Mouse (Mus musculus) brain, embryonic 14.5 days (tissue): ENCODE data around the gene Pou4f1. TPM values are rescaled to one million over a fixed set of nuclear protein-coding genes. Genes with fewer than 3 reads are reported as not detected.
"Not testable (repeated sequence)": the region's sequence is repeated elsewhere in the genome, so short reads cannot be mapped to it uniquely, and the experiment has no call there.

Source experiments
- DNase-seq: peaks from one replicate; pipeline ENCODE4 v3.0.0-alpha.2; 2011; ENCODE audit warnings: low read depth
- CTCF ChIP-seq: fragments of 200-500 bp; IDR thresholded peaks from 2 replicates; pipeline ENCODE4 v1.5.1; 2012; ENCODE audit warnings: inconsistent platforms, mild to moderate bottlenecking, moderate library complexity, borderline replicate concordance; ENCODE audit not compliant: insufficient read depth, insufficient read length; ENCODE audit errors: extremely low read depth
- POLR2A ChIP-seq: fragments of 200-500 bp; IDR thresholded peaks from 2 replicates; pipeline ENCODE4 v1.6.1; 2012; ENCODE audit warnings: mild to moderate bottlenecking, inconsistent platforms, borderline replicate concordance; ENCODE audit not compliant: poor library complexity, insufficient read depth, insufficient read length, severe bottlenecking; ENCODE audit errors: extremely low read depth
- polyA plus RNA-seq: library from polyadenylated mRNA; depleted of rRNA; stranded (reverse); fragments of >200 nt; gene quantifications from 2 replicates; pipeline ENCODE4 v1.2.3, GENCODE M21; 2012; rRNA removed

The Pou4f1 gene
- polyA plus RNA-seq = 12.7 and 28.4 TPM in 2 replicates

- peak; percentile 91 for DNase-seq
- TF ChIP-seq CTCF (no peak), POLR2A (0 out of 2 replicates have a peak, but pooled peaks have one; percentile 8)
These were observed at the start of gene Pou4f1 for GRCm38 (mm10) chr14:104467966-104468622. Gene Pou4f1, minus strand, starts transcription at chr14:104467999.

- TF ChIP-seq CTCF (no peak), POLR2A (no peak)
- no peak for DNase-seq
These were observed 43.9 kb upstream of the Pou4f1 start for GRCm38 (mm10) chr14:104511664-104512063.

- DNase-seq = not testable (repeated sequence)
These were observed 35.0 kb upstream of the Pou4f1 start for GRCm38 (mm10) chr14:104502761-104503160.

- TF ChIP-seq CTCF (no peak), POLR2A (no peak)
- DNase-seq = no peak
These were observed 12.0 kb upstream of the Pou4f1 start for GRCm38 (mm10) chr14:104479751-104480150.

GRCm38 (mm10) chr14:104478593-104478992 lies 10.8 kb upstream of the Pou4f1 start:
- TF ChIP-seq POLR2A = no peak
- no peak for TF ChIP-seq CTCF
- no peak for DNase-seq

GRCm38 (mm10) chr14:104477616-104478015 lies 9.8 kb upstream of the Pou4f1 start:
- no peak for DNase-seq
- TF ChIP-seq CTCF (no peak), POLR2A (no peak)

GRCm38 (mm10) chr14:104475438-104475837 lies 7.6 kb upstream of the Pou4f1 start:
- no peak for DNase-seq
- TF ChIP-seq CTCF = no peak
- no peak for TF ChIP-seq POLR2A

GRCm38 (mm10) chr14:104468623-104468970 lies 798 bp upstream of the Pou4f1 start:
- no peak for DNase-seq

GRCm38 (mm10) chr14:104467133-104467965 lies 450 bp downstream of the Pou4f1 start:
- peak; percentile 49 for DNase-seq
- no peak for TF ChIP-seq CTCF
- no peak for TF ChIP-seq POLR2A

More at GRCm38 (mm10) chr14:104468623-104468970, 798 bp upstream of the Pou4f1 start:
- no peak for TF ChIP-seq POLR2A
- TF ChIP-seq CTCF = no peak

- no peak for TF ChIP-seq CTCF
- peak; percentile 15 for DNase-seq
These were observed 1.2 kb downstream of the Pou4f1 start for GRCm38 (mm10) chr14:104466557-104466956.

- no peak for TF ChIP-seq CTCF
- no peak for TF ChIP-seq POLR2A
- DNase-seq = peak; percentile 57
These were observed 2.1 kb downstream of the Pou4f1 start for GRCm38 (mm10) chr14:104465483-104466235.

- DNase-seq = peak; percentile 31
- no peak for TF ChIP-seq POLR2A
- TF ChIP-seq CTCF = no peak
These were observed 3.0 kb downstream of the Pou4f1 start for GRCm38 (mm10) chr14:104464841-104465240.
